Mouse (Mus musculus): ENCODE results near the gene Arl15.

The Arl15 gene

GRCm38 (mm10) chr13:114114586-114114985 lies 320.3 kb downstream of the Arl15 start:
- no peak for DNase-seq

GRCm38 (mm10) chr13:114115106-114115505 lies 320.8 kb downstream of the Arl15 start:
- DNase-seq, result no peak

DNA sequence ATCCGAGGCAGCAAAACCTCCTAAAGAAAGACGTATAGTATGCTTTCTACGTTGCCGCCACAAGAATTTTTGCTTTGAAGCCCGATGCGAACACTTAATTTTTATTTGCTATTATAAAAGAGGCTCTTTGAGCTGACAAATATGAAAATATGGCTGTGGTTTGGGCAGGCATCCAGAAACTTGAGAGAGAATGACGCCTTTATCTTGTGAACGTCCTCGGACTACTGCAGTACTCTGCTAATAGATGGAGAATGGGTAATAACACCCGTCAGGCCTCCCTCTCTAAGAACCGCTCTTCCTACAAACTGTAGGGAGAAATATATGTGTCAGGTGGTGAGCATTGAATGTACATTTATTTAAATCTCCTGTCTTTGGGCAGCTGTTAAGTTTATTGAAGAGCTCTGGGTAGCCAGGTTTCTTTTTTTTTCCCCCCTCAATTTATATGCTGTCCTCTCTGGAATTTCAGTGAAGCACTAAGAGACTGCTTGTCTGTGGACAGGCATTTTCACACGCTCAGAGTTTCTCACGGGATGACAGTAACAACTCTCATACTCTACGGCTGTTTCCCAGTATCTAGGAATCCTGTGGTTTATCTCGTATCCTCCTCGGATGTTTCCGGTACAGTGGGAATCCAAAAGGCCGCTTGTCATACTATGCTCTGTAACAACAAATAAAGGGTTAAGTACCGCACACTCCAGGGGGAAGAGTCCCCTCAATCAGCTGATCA lies 324.0 kb downstream of the Arl15 start:
- no peak for DNase-seq

- peak; percentile 19 for DNase-seq
These were observed 325.5 kb downstream of the Arl15 start for GRCm38 (mm10) chr13:114119816-114120215.

DNA sequence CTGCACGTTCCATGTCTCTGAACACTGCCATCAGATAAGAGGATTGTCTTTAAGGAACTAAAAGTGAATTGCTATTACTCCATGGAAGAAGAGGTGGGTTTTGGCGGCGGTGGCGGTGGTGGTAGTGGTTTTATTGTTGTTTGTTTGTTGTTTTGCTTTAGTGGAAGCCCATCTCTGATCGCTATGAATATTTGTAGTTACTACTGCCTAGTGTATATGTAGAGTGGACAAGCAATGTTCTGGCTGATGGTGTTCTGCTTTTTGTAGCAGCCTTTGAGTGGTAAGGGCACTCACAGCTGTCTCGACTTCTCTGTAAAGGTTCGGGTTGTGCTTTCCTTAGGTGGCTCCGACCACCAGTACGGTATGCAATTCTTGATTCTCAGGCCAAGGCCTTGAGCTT lies 327.3 kb downstream of the Arl15 start:
- no peak for DNase-seq

- no peak for DNase-seq
These were observed 329.1 kb downstream of the Arl15 start for GRCm38 (mm10) chr13:114123391-114123790.

DNA sequence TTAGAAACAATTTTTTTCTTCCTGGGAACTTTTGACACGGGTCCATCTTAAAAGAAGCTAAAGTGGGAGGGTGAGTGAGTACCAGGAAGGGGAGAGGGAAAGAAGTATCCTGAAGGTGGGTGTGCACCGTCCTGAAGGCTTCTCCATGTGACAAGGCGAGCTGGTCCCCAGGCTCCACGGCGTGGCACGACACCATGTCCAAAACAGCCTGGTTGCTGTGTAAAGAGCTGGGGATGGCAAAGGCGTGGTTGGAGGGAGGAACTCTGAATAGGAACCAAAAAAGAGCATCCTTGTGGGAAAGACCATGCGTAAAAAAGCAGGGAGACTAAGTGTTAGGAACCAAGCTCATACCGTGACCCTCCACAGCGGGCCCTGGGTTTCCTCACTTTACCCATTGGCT lies 330.1 kb downstream of the Arl15 start:
- no peak for DNase-seq

GRCm38 (mm10) chr13:114124991-114125390 lies 330.7 kb downstream of the Arl15 start:
- DNase-seq, result no peak

- no peak for DNase-seq
These were observed 334.1 kb downstream of the Arl15 start for GRCm38 (mm10) chr13:114128366-114128765.

DNA sequence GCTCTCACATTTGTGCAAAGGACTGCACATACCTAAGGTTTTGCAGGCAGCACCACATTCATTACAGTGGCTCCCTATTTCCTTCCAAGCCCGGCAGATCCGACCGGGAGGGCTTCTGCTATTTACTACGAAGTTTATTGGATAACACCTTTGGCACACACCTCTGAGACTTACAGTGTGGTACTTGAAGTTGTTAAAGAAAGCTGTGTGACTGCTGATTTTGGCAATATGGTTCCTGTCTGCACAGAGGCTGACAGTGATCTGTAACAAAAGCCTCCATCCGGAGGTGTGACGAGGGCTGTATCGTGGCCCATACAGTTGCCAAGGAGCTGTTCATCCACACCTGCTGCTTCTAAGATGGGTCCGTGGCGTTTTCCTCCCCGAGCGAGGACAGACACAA lies 335.7 kb downstream of the Arl15 start:
- DNase-seq, result no peak

- DNase-seq, result peak; percentile 33
These were observed 336.4 kb downstream of the Arl15 start for GRCm38 (mm10) chr13:114130566-114131319.

GRCm38 (mm10) chr13:114138921-114139320 lies 344.6 kb downstream of the Arl15 start:
- peak; percentile 55 for DNase-seq

GRCm38 (mm10) chr13:114139570-114139969 lies 345.3 kb downstream of the Arl15 start:
- DNase-seq, result no peak

- no peak for DNase-seq
These were observed 348.5 kb downstream of the Arl15 start for GRCm38 (mm10) chr13:114142826-114143225.

DNA sequence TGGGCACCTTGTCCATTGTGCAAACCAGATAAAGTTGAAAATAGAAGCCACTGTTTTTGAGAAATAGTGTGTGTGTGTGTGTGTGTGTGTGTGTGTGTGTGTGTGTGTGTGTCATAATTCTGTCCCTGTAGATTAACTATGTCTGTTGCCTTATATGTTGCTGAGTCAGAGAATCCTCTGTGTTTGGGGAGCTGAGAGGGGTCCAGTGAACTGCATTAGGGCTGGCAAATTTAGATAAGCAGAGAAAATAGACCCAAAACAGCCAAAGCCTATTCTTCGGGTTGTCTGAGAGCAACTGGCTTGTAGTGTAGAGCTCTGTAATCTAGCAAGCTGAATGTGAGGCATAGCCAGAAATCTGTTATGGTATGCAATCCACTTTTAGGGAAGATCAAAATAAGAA lies 348.9 kb downstream of the Arl15 start:
- no peak for DNase-seq

DNA sequence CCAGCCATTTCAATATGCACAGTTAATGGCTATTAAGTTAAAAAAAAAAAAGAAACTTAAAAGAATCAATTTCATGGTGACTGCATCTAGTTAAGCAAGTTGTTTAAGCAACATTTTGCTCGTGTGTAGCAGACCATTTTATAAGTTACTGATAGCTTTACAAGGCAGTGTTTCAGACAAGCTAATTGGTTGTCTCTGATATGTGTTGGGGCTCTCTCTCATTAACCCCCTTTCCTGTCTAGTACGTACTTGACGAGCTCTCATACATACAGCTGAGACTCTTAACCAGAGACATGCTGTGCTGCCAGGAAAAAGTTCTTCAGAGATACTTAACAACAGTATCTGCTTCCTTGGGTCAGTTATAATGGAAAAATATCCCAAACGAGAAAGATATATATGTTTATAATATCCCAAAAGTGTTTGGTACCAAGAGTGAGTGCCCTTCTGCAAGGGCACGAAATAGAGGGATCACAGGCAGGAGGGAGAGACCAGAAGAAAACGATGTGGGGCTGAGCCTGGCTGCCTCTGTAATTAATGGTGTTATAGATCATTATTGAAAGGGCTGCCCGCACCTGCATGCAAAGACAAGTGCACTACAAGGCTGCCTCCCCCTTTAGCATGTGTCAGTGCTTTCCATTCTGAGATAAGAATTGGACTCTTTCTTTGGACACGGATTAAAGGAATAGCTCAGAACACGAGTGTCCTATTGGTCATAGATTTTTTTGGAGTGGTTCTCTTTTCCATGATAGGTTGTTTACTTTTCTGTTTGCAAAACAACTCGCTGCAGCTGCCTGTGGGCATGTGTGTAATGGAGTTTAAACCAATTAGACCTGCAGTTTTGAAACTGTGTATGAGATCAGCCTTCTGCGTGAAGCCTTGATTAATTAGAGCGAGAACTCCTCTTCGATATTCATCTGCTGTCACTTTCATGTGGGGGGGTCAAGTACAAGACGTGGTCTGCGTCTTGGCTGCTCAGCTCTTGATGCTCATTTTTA lies 350.0 kb downstream of the Arl15 start:
- DNase-seq, result no peak

- no peak for DNase-seq
These were observed 350.9 kb downstream of the Arl15 start for GRCm38 (mm10) chr13:114145249-114145648.

GRCm38 (mm10) chr13:114150856-114151697 lies 356.8 kb downstream of the Arl15 start:
- DNase-seq, result no peak

- no peak for DNase-seq
These were observed 357.4 kb downstream of the Arl15 start for GRCm38 (mm10) chr13:114151698-114152069.

GRCm38 (mm10) chr13:114156689-114157088 lies 362.4 kb downstream of the Arl15 start:
- no peak for DNase-seq

GRCm38 (mm10) chr13:114158111-114158730 lies 363.9 kb downstream of the Arl15 start:
- no peak for DNase-seq

Data from right cerebral cortex, adult 18-20 months (tissue).